ENCODE assay signal across 10 mouse cellular contexts in genomic region chr5:105691645-105692044, GRCm38 (mm10). TPM values are rescaled to one million over a fixed set of nuclear protein-coding genes. Genes with fewer than 3 reads are reported as not detected.
A peak's percentile ranks its signal among the peaks of the same experiment; 100 is the strongest.
DNase-seq lines count a peak whose midpoint lies in the region; ATAC-seq and TF ChIP-seq lines count a peak whose summit lies in the region.
"Had no signal": no experiment of that assay in that cellular context is flagged by ENCODE, and none has a peak within 500 bp of the region (broad histone marks: within the 10 kb centered on the region; RNA-seq: fewer than 3 reads in every experiment).

No protein-coding gene starts in this region.

- H3K4me2 ChIP-seq in hindbrain, postnatal 0 days (ENCODE audit: low read depth, low read length) = no peak overlapping the region
- no peak overlapping the region for H3K4me2 ChIP-seq in hindbrain, embryonic 13.5 days
- H3K4me2 ChIP-seq: embryonic facial prominence, embryonic 12.5 days; kidney, embryonic 15.5 days; liver, embryonic 15.5 days had no signal

- no peaks in the 10 kb centered on the region for H3K4me1 ChIP-seq in hindbrain, postnatal 0 days (ENCODE audit: insufficient read depth, low read length)
- no peaks in the 10 kb centered on the region for H3K4me1 ChIP-seq in hindbrain, embryonic 13.5 days (replicated peaks)
- H3K4me1 ChIP-seq: embryonic facial prominence, embryonic 12.5 days had no signal

- no peaks in the 10 kb centered on the region for H3K36me3 ChIP-seq in hindbrain, postnatal 0 days (ENCODE audit: insufficient read depth, low read length)
- no peaks in the 10 kb centered on the region for H3K36me3 ChIP-seq in hindbrain, embryonic 13.5 days
- H3K36me3 ChIP-seq: embryonic facial prominence, embryonic 12.5 days; kidney, embryonic 15.5 days; liver, embryonic 15.5 days had no signal

- no peaks in the 10 kb centered on the region for H3K9me3 ChIP-seq in hindbrain, postnatal 0 days (ENCODE audit: low read length)
- no peaks in the 10 kb centered on the region for H3K9me3 ChIP-seq in hindbrain, embryonic 13.5 days
- H3K9me3 ChIP-seq: embryonic facial prominence, embryonic 12.5 days; kidney, embryonic 15.5 days; liver, embryonic 15.5 days had no signal

- no peak for DNase-seq in hindbrain, postnatal 0 days (ENCODE audit: low spot score)
- DNase-seq in A20 (ENCODE audit: low read depth, low spot score) = peak; percentile 63
- peak; percentile 25 for DNase-seq in NIH3T3 (ENCODE audit: low read depth)
- peak; percentile 65 for DNase-seq in naive thymus-derived CD4-positive, alpha-beta T cell, adult 2 months (ENCODE audit: low read depth)
- no peak for DNase-seq in urinary bladder, adult 2 months (ENCODE audit: low spot score)

- 87% methylated on average over 7 of the region's 7 CpGs for WGBS in hindbrain, postnatal 0 days
- WGBS in hindbrain, embryonic 13.5 days = 85% methylated on average over 7 of the region's 7 CpGs

- no peaks in the 10 kb centered on the region for H3K27me3 ChIP-seq in hindbrain, postnatal 0 days (ENCODE audit: insufficient read depth, low read length)
- H3K27me3 ChIP-seq in hindbrain, embryonic 13.5 days = no peaks in the 10 kb centered on the region
- H3K27me3 ChIP-seq: embryonic facial prominence, embryonic 12.5 days; kidney, embryonic 15.5 days; liver, embryonic 15.5 days had no signal

- TF ChIP-seq CTCF in hindbrain, postnatal 0 days (IDR thresholded peaks at IDR 0.05; ENCODE audit: low read depth) = peak; percentile 49

- no peak overlapping the region for H3K9ac ChIP-seq in hindbrain, postnatal 0 days (replicated peaks; ENCODE audit: low read length)
- no peak overlapping the region for H3K9ac ChIP-seq in hindbrain, embryonic 13.5 days
- H3K9ac ChIP-seq: embryonic facial prominence, embryonic 12.5 days; kidney, embryonic 15.5 days; liver, embryonic 15.5 days had no signal

- H3K4me3 ChIP-seq in hindbrain, postnatal 0 days (ENCODE audit: low read length) = no peak overlapping the region
- H3K4me3 ChIP-seq in hindbrain, embryonic 13.5 days = no peak overlapping the region
- H3K4me3 ChIP-seq: embryonic facial prominence, embryonic 12.5 days; kidney, embryonic 15.5 days; liver, embryonic 15.5 days had no signal

- H3K27ac ChIP-seq in hindbrain, postnatal 0 days = no peak overlapping the region
- H3K27ac ChIP-seq in hindbrain, embryonic 13.5 days = no peak overlapping the region
- H3K27ac ChIP-seq: embryonic facial prominence, embryonic 12.5 days; kidney, embryonic 15.5 days; liver, embryonic 15.5 days had no signal

- ATAC-seq in hindbrain, postnatal 0 days = no peak
- no peak for ATAC-seq in hindbrain, embryonic 13.5 days (ENCODE audit: low FRiP score)
- no peak for ATAC-seq in megakaryocyte progenitor cell, adult 5-6 weeks (replicated peaks; ENCODE audit: poor library complexity)

RNA-seq across cellular contexts. Expression of gene Lrrc8d, which starts 8.1 kb away (rescaled TPM):
- total RNA-seq in hindbrain, postnatal 0 days (2014; rRNA removed) = 11.7 and 14.2 TPM in 2 replicates
- polyA plus RNA-seq in hindbrain, postnatal 0 days (2015; fragmentation: Nextera tagmentation; extraction: Ambion mirVana) = 27.6 and 27.7 TPM in 2 replicates
- polyA plus RNA-seq in hindbrain, embryonic 13.5 days (2015; fragmentation: Nextera tagmentation; extraction: Ambion mirVana) = 32.1 and 32.8 TPM in 2 replicates
- 2.2 and 5.6 TPM in 2 replicates for polyA plus RNA-seq in urinary bladder, adult 2 months (2012; rRNA removed)
- total RNA-seq in megakaryocyte progenitor cell, adult 5-6 weeks (2015) = 40.7 and 44.9 TPM in 2 replicates
- 14.2 and 15.6 TPM in 2 replicates for total RNA-seq in megakaryocyte progenitor cell, adult 5-6 weeks (2017)

Comparison
In these comparisons a context has a peak if more than half of its experiments do, and no peak if none do; other contexts are left out.
1. DNase-seq: peak in A20 (single experiment), NIH3T3 (single experiment) and naive thymus-derived CD4-positive, alpha-beta T cell, adult 2 months (single experiment); none in hindbrain, postnatal 0 days (single experiment) and urinary bladder, adult 2 months (single experiment).